Mouse (Mus musculus) myocyte (in vitro differentiated cells): Measurements from ENCODE around the gene Epb41l4b.

Experiments used
- CEBPB ChIP-seq: IDR thresholded peaks from 2 replicates; pipeline ENCODE4 v1.6.1; 2011; ENCODE audit warnings: mild to moderate bottlenecking, moderate library complexity; ENCODE audit not compliant: poor library complexity, insufficient read depth, severe bottlenecking
- MAX ChIP-seq: IDR thresholded peaks from one replicate; pipeline ENCODE4 v1.6.1; 2011; ENCODE audit warnings: low read depth, mild to moderate bottlenecking, control low read depth
- MYOD1 ChIP-seq, 3 experiments: IDR thresholded peaks; one replicate each; pipeline ENCODE4 v1.6.1; 2011; ENCODE audit warnings: control low read depth in 2 of 3, low read depth in 2 of 3, mild to moderate bottlenecking in 2 of 3, moderate library complexity in 1 of 3; ENCODE audit not compliant: insufficient read length in 2 of 3, control insufficient read depth in 1 of 3
- POLR2AphosphoS2 ChIP-seq: IDR thresholded peaks from one replicate; pipeline ENCODE4 v1.6.1; 2011; ENCODE audit warnings: low read depth, control low read depth; ENCODE audit not compliant: insufficient read length

DNA sequence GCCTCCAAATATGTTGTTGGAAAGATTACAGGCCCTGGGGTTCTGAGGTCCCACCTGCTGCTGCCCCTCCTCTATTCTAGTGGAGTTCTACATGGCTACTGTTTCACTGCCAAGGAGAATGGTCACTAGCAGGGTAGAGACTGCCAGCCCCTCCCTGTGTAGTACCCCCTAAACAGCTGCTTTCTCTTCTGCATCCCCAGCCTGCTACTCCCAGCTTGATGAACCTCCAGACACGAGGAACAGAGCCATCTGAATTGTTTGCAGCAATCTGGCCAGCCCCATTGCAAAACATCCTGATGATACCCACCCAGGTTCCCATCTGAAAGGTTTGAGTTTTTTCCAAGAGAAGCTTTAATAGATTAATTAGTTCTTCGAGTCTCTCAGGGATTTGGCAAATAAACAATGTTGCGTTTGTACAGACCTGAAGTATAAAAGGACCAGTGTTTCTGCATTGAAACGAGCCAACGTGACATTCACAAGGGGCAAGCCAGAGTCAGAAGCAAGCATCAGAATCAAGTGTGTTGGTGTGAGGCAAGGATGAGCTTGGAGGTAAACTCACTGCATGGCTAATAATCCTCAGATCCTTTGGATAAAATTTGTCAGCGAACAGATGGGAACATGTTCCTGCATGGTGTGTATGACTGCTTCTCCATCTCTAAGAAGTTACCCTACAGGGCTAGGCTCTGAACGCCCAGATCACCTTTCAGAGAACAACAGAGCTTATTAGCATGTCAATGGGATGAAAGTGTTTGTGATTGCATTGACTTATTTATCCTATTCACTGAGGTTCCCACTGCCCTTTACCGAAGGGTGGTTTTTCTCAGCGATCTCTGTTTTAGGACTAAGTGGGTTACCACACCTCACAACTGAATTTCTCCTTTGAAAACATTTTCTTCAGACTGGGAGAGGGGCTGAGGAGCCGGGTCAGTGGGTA lies 19.8 kb upstream of the Epb41l4b start:
- TF ChIP-seq POLR2AphosphoS2 = no peak
- no peak for TF ChIP-seq CEBPB
- TF ChIP-seq MYOD1 (IDR thresholded peaks at IDR 0.05; ENCODE audit: control insufficient read depth in 1 of 3, insufficient read length in 2 of 3, low read depth in 2 of 3) = peak in 2 of 3 experiments; percentile 25 to 33
- TF ChIP-seq MAX = no peak
